Mouse (Mus musculus) ES-Bruce4 (cell line): ENCODE data around the gene Msh5.

Source experiments
- CTCF ChIP-seq: IDR thresholded peaks from one replicate; pipeline ENCODE4 v1.8.1; 2011; ENCODE audit warnings: low read depth, low read length
- POLR2A ChIP-seq: IDR thresholded peaks from one replicate; pipeline ENCODE4 v1.8.1; 2011; ENCODE audit warnings: low read length; ENCODE audit not compliant: insufficient read depth

GRCm38 (mm10) chr17:35083929-35084497, 37.5 kb upstream of the Msh5 start:
- TF ChIP-seq POLR2A: no peak
- TF ChIP-seq CTCF: no peak
